Mouse (Mus musculus) liver, adult 2 months (tissue): ENCODE measurements at regions not wholly inside any gene's neighbourhood (a gene's known extent, or its start where the extent isn't known, plus 50 kb on each side); places are given as distances from the start of the nearest gene placed in this dataset.

Source experiments
- CTCF ChIP-seq: fragments of 200-500 bp; IDR thresholded peaks from 2 replicates; pipeline ENCODE4 v1.5.1; 2011; ENCODE audit warnings: low read depth, low read length, control low read depth
- POLR2A ChIP-seq: fragments of 200-500 bp; IDR thresholded peaks from 2 replicates; pipeline ENCODE4 v1.6.1; 2011; ENCODE audit warnings: low read length, control low read depth; ENCODE audit not compliant: insufficient read depth; ENCODE audit errors: extremely low read depth

- no peak for TF ChIP-seq CTCF
- no peak for TF ChIP-seq POLR2A
These were observed 1442.8 kb downstream of the 4930444P10Rik start for GRCm38 (mm10) chr1:14650346-14650745.
